Mouse (Mus musculus) E14TG2a.4 (cell line): ENCODE data around the gene Gm14409.
"Not testable (repeated sequence)": the region's sequence is repeated elsewhere in the genome, so short reads cannot be mapped to it uniquely, and the experiment has no call there.

Experiments
- CTCF ChIP-seq: conservative IDR thresholded peaks from 2 replicates; pipeline ENCODE4 v1.5.1; 2014; ENCODE audit warnings: low read length
- NANOG ChIP-seq: IDR thresholded peaks from 2 replicates; pipeline ENCODE4 v1.6.1; 2014; ENCODE audit warnings: borderline replicate concordance, low read length, mixed read lengths
- POU5F1 ChIP-seq: IDR thresholded peaks from 2 replicates; pipeline ENCODE4 v1.6.1; 2014; ENCODE audit warnings: low read length, borderline replicate concordance

GRCm38 (mm10) chr2:177266936-177267335 is at the start of gene Gm14409:
- not testable (repeated sequence) for TF ChIP-seq POU5F1, CTCF, NANOG
